Mouse (Mus musculus) layer of hippocampus, postnatal 36 days (tissue): ENCODE data around the gene Gm12886. TPM values are rescaled to one million over a fixed set of nuclear protein-coding genes. Genes with fewer than 3 reads are reported as not detected.

Source experiments
- DNase-seq, 2 experiments: peaks; one replicate each; pipeline ENCODE4 v3.0.0; 2022
- total RNA-seq, 2 experiments: library from RNA; stranded (reverse); gene quantifications; 2 replicates each; pipeline ENCODE4 v1.2.3; 2021

The Gm12886 gene
- total RNA-seq: not detected

DNA sequence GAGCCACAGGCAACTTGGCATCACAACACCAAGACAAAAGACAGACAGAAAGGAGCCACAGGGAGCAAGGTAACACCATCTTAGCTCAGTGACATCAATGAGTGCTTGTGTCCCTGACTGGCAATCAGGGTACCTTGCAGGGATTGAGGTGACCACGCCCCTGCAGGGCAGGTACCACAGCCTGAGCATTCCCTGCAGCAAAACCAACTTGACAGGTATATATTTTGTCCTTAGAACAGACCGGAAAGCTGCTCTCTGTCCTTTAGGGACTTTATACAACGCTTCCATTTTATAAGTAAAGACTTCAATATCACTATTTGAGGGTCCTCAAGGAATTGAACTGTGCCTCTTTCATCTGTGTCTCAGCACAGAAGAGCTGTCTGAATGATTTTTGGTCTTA, at the start of gene Gm12886:
TSS of gene Gm12886 (minus strand) at position 101 of the 400 bp plus-strand sequence.
- no peak for DNase-seq

Other genes starting within 250 kb of the Gm12886 start
- 10 to 100 TPM; 31.5 to 36.5 TPM for gene Rlf, start 208.0 kb downstream of the Gm12886 start, total RNA-seq
- not detected for gene Gm12888, start 98.2 kb downstream of the Gm12886 start, total RNA-seq
- not detected for gene Gm12887, start 199.0 kb upstream of the Gm12886 start, total RNA-seq